Comparison of ENCODE assay signal across 17 mouse cellular contexts in the genomic region with DNA sequence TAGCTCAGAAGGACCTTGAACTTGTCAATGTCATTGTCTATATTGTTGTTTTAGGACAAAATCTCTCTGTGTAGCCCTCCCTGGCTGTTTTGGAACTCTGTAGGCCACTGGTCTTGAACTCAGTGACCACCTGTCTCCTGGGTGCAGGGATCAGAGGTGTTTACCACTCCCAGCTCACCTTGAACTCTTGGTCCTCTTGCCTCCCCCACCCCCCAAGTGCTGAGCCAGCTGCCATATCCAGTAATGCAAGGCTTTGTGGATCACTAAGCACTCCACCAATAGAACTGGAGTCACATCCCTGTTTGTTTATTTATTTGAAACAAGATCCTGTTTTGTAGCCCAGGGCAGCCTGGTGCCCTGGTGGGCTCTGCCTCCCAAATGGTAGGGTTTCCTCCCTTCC. TPM values are rescaled to one million over a fixed set of nuclear protein-coding genes. Genes with fewer than 3 reads are reported as not detected.
A peak's percentile ranks its signal among the peaks of the same experiment; 100 is the strongest.
DNase-seq lines count a peak whose midpoint lies in the region; TF ChIP-seq lines count a peak whose summit lies in the region.
"Had no signal": no experiment of that assay in that cellular context is flagged by ENCODE, and none has a peak within 500 bp of the region (broad histone marks: within the 10 kb centered on the region; RNA-seq: fewer than 3 reads in every experiment).

No protein-coding gene starts in this region.

- peak overlapping the region; percentile 75 for H3K27ac ChIP-seq in heart, adult 2 months
- H3K27ac ChIP-seq in kidney, adult 2 months (ENCODE audit: insufficient read depth, low read depth, low read length), result 0 out of 2 replicates have a peak overlapping the region, but pooled peaks have one; percentile 52
- peak overlapping the region; percentile 64; the same call in 1 of the 2 replicates for H3K27ac ChIP-seq in ES-Bruce4 (ENCODE audit: insufficient read depth, low read length)
- H3K27ac ChIP-seq in brown adipose tissue, adult 24 weeks (replicated peaks; ENCODE audit: low read depth, low read length), result peak overlapping the region; percentile 62
- H3K27ac ChIP-seq: forebrain, embryonic 10.5 days; forebrain, embryonic 13.5 days; hindbrain, embryonic 12.5 days; hindbrain, embryonic 15.5 days had no signal

- H3K9me3 ChIP-seq in ES-Bruce4 (replicated peaks; ENCODE audit: control insufficient read depth, insufficient read depth, low read length, poor library complexity, severe bottlenecking), result no peaks in the 10 kb centered on the region
- H3K9me3 ChIP-seq: forebrain, embryonic 10.5 days; forebrain, embryonic 13.5 days; hindbrain, embryonic 12.5 days; hindbrain, embryonic 15.5 days had no signal

- H3K4me3 ChIP-seq in heart, adult 2 months, result no peak overlapping the region
- H3K4me3 ChIP-seq in kidney, adult 2 months (ENCODE audit: insufficient read depth, low read depth, low read length), result no peak overlapping the region
- no peak overlapping the region for H3K4me3 ChIP-seq in ES-Bruce4 (ENCODE audit: low read depth, low read length)
- H3K4me3 ChIP-seq in brown adipose tissue, adult 24 weeks (ENCODE audit: insufficient read depth, low read depth, low read length), result no peak overlapping the region
- H3K4me3 ChIP-seq: forebrain, embryonic 10.5 days; forebrain, embryonic 13.5 days; hindbrain, embryonic 12.5 days; hindbrain, embryonic 15.5 days had no signal

- intact Hi-C loops in heart, adult 2 months (cut with DNase I), result loop anchor here (5.0 kb wide), 1 partner anchor 47 kb away; no protein-coding TSS in a partner anchor
- intact Hi-C loops in heart, postnatal 14 days (cut with DNase I), result no loop called here

- peaks cover 23% of the 10 kb centered on the region for H3K4me1 ChIP-seq in heart, adult 2 months (ENCODE audit: control insufficient read depth, insufficient read depth, low read length)
- H3K4me1 ChIP-seq in kidney, adult 2 months (ENCODE audit: control insufficient read depth, insufficient read depth, low read length), result peaks cover 10% of the 10 kb centered on the region
- H3K4me1 ChIP-seq in ES-Bruce4 (ENCODE audit: control insufficient read depth, insufficient read depth, low read length), result peaks cover 7% of the 10 kb centered on the region
- H3K4me1 ChIP-seq in brown adipose tissue, adult 24 weeks (ENCODE audit: control insufficient read depth, insufficient read depth, insufficient read length, low read length), result peaks cover 4% of the 10 kb centered on the region

- H3K36me3 ChIP-seq in heart, adult 2 months (ENCODE audit: control insufficient read depth, insufficient read depth, low read length), result no peaks in the 10 kb centered on the region; the same call in 1 of the 2 replicates
- H3K36me3 ChIP-seq in kidney, adult 2 months (ENCODE audit: control insufficient read depth, insufficient read depth, low read length), result no peaks in the 10 kb centered on the region
- no peaks in the 10 kb centered on the region for H3K36me3 ChIP-seq in ES-Bruce4 (ENCODE audit: control insufficient read depth, insufficient read depth, low read length, poor library complexity, severe bottlenecking)
- H3K36me3 ChIP-seq: forebrain, embryonic 10.5 days; hindbrain, embryonic 12.5 days; hindbrain, embryonic 15.5 days had no signal

- DNase-seq in heart, adult 2 months, result no peak
- DNase-seq in heart, postnatal 14 days, result no peak
- DNase-seq in kidney, adult 2 months, result peak; percentile 32
- no peak for DNase-seq in kidney, adult 11 months
- DNase-seq: adrenal gland, adult 8-10 months; adrenal gland, postnatal 25 days; cerebellum, adult 18-20 months; cerebellum, adult 9-10 months; cerebellum, postnatal 14 days; gastrocnemius, postnatal 25 days; heart, postnatal 10 days had no signal

- no peak for TF ChIP-seq POLR2A in heart, adult 2 months (IDR thresholded peaks at IDR 0.05; ENCODE audit: insufficient read depth, low read depth, low read length)
- no peak for TF ChIP-seq POLR2A in kidney, adult 2 months (IDR thresholded peaks at IDR 0.05; ENCODE audit: low read depth, low read length)
- no peak for TF ChIP-seq POLR2A in ES-Bruce4 (IDR thresholded peaks at IDR 0.05; ENCODE audit: insufficient read depth, low read length)

- H3K9ac ChIP-seq in heart, adult 2 months (ENCODE audit: low read depth, low read length), result no peak overlapping the region
- no peak overlapping the region for H3K9ac ChIP-seq in ES-Bruce4 (ENCODE audit: low read depth, poor library complexity, severe bottlenecking)
- H3K9ac ChIP-seq: forebrain, embryonic 13.5 days; hindbrain, embryonic 12.5 days; hindbrain, embryonic 15.5 days had no signal

- H3K79me2 ChIP-seq in heart, adult 2 months (replicated peaks; ENCODE audit: control insufficient read depth, insufficient read depth, low read length), result no peaks in the 10 kb centered on the region

- no peak for TF ChIP-seq EP300 in heart, adult 2 months (IDR thresholded peaks at IDR 0.05; ENCODE audit: insufficient read depth, low read depth, low read length)
- peak; percentile 91 for TF ChIP-seq EP300 in ES-Bruce4 (IDR thresholded peaks at IDR 0.05; ENCODE audit: insufficient read depth, low read depth, low read length)

- TF ChIP-seq CTCF in heart, adult 2 months (IDR thresholded peaks at IDR 0.05), result no peak
- no peak for TF ChIP-seq CTCF in kidney, adult 2 months (conservative IDR thresholded peaks at IDR 0.05; ENCODE audit: insufficient read depth, insufficient read length, low read depth, low read length)
- TF ChIP-seq CTCF in ES-Bruce4 (IDR thresholded peaks at IDR 0.05; ENCODE audit: low read depth, low read length), result no peak

- H3K27me3 ChIP-seq in heart, adult 2 months (ENCODE audit: control insufficient read depth, insufficient read depth, low read length), result no peaks in the 10 kb centered on the region
- no peaks in the 10 kb centered on the region for H3K27me3 ChIP-seq in kidney, adult 2 months (replicated peaks; ENCODE audit: control insufficient read depth, insufficient read depth, low read length)
- no peaks in the 10 kb centered on the region for H3K27me3 ChIP-seq in ES-Bruce4 (ENCODE audit: control insufficient read depth, insufficient read depth, low read length, poor library complexity, severe bottlenecking)
- H3K27me3 ChIP-seq: hindbrain, embryonic 12.5 days; hindbrain, embryonic 15.5 days had no signal

RNA-seq across cellular contexts. Expression of a gene that starts 8.2 kb away (rescaled TPM):
- total RNA-seq in heart, adult 2 months (2021), result 10 to 100 TPM; 36.4 TPM
- 23.7 and 24.7 TPM in 2 replicates for polyA plus RNA-seq in heart, adult 2 months (2012; rRNA removed)
- total RNA-seq in heart, postnatal 14 days (2021), result 10 to 100 TPM; 41.7 to 41.9 TPM
- polyA plus RNA-seq in kidney, adult 2 months (2012; rRNA removed), result 60.1 and 60.9 TPM in 2 replicates
- polyA plus RNA-seq in ES-Bruce4 (2011; ENCODE audit: insufficient read depth, insufficient read length, low read depth, missing spikeins), result 155 TPM in 2 replicates
- 33.7 and 35.6 TPM in 2 replicates for polyA plus RNA-seq in brown adipose tissue, adult 24 weeks (2012; ENCODE audit: insufficient read depth, insufficient read length, missing spikeins)

RNA-seq across cellular contexts. Expression of a gene that starts 38.2 kb away (rescaled TPM):
- 10 to 100 TPM; 30.1 to 32.6 TPM for total RNA-seq in heart, adult 2 months (2021)
- 33.2 and 46.9 TPM in 2 replicates for polyA plus RNA-seq in heart, adult 2 months (2012; rRNA removed)
- total RNA-seq in heart, postnatal 14 days (2021), result 10 to 100 TPM; 39.3 to 40.3 TPM
- polyA plus RNA-seq in kidney, adult 2 months (2012; rRNA removed), result 47.1 and 63.3 TPM in 2 replicates
- 40.2 and 41.0 TPM in 2 replicates for polyA plus RNA-seq in ES-Bruce4 (2011; ENCODE audit: insufficient read depth, insufficient read length, low read depth, missing spikeins)
- polyA plus RNA-seq in brown adipose tissue, adult 24 weeks (2012; ENCODE audit: insufficient read depth, insufficient read length, missing spikeins), result 12.3 and 16.4 TPM in 2 replicates

RNA-seq across cellular contexts. Expression of a gene that starts 38.3 kb away (rescaled TPM):
- total RNA-seq in heart, adult 2 months (2021), result 10 to 100 TPM; 15.8 to 19.6 TPM
- 6.7 and 10.6 TPM in 2 replicates for polyA plus RNA-seq in heart, adult 2 months (2012; rRNA removed)
- 10 to 100 TPM; 19.1 to 19.4 TPM for total RNA-seq in heart, postnatal 14 days (2021)
- 9.0 and 10.9 TPM in 2 replicates for polyA plus RNA-seq in kidney, adult 2 months (2012; rRNA removed)
- 36.5 and 37.3 TPM in 2 replicates for polyA plus RNA-seq in ES-Bruce4 (2011; ENCODE audit: insufficient read depth, insufficient read length, low read depth, missing spikeins)
- polyA plus RNA-seq in brown adipose tissue, adult 24 weeks (2012; ENCODE audit: insufficient read depth, insufficient read length, missing spikeins), result 7.6 and 9.0 TPM in 2 replicates
